Mouse (Mus musculus): Measurements from ENCODE around the gene Impdh2. TPM values are rescaled to one million over a fixed set of nuclear protein-coding genes. Genes with fewer than 3 reads are reported as not detected.

Gene Impdh2
- polyA plus RNA-seq, 1 experiment: 70.6 TPM

GRCm38 (mm10) chr9:108578545-108579343 lies 18.7 kb downstream of the Impdh2 start, which contains the start of gene Wdr6:
Wdr6 (minus strand) TSS chr9:108578739.
- H3K4me3 ChIP-seq (replicated peaks; ENCODE audit: insufficient read depth, low read depth, low read length): peak within 1 kb of the TSS; percentile 72
- DNase-seq: peak; percentile 85 to 93
- H3K27ac ChIP-seq (ENCODE audit: insufficient read depth, low read length): 0 out of 2 replicates have a peak within 1 kb of the TSS, but pooled peaks have one; percentile 16
- H3K27me3 ChIP-seq (ENCODE audit: control insufficient read depth, insufficient read depth, low read length): no peaks in the 10 kb centered on the region
- TF ChIP-seq CTCF (IDR thresholded peaks at IDR 0.05; ENCODE audit: borderline replicate concordance, insufficient read depth, low read depth, low read length) (no peak), POLR2A (IDR thresholded peaks at IDR 0.05; ENCODE audit: borderline replicate concordance, insufficient read depth, low read length) (peak; percentile 66; the same call in 1 of the 2 replicates)
- peaks cover 7% of the 10 kb centered on the region for H3K4me1 ChIP-seq (ENCODE audit: control insufficient read depth, insufficient read depth, low read length)
- WGBS: 3% methylated on average over 51 of the region's 51 CpGs

- Histone ChIP-seq H3K27ac (ENCODE audit: insufficient read depth, low read length) (no peak overlapping the region), H3K4me1 (ENCODE audit: control insufficient read depth, insufficient read depth, low read length) (peaks cover 7% of the 10 kb centered on the region), H3K4me3 (replicated peaks; ENCODE audit: insufficient read depth, low read depth, low read length) (peak overlapping the region; percentile 72), H3K27me3 (ENCODE audit: control insufficient read depth, insufficient read depth, low read length) (no peaks in the 10 kb centered on the region)
- WGBS: 61% methylated on average over 5 of the region's 5 CpGs
- DNase-seq: no peak
- TF ChIP-seq POLR2A (IDR thresholded peaks at IDR 0.05; ENCODE audit: borderline replicate concordance, insufficient read depth, low read length) (no peak), CTCF (IDR thresholded peaks at IDR 0.05; ENCODE audit: borderline replicate concordance, insufficient read depth, low read depth, low read length) (no peak)
Measured at GRCm38 (mm10) chr9:108579344-108579690, 19.2 kb downstream of the Impdh2 start.

DNA sequence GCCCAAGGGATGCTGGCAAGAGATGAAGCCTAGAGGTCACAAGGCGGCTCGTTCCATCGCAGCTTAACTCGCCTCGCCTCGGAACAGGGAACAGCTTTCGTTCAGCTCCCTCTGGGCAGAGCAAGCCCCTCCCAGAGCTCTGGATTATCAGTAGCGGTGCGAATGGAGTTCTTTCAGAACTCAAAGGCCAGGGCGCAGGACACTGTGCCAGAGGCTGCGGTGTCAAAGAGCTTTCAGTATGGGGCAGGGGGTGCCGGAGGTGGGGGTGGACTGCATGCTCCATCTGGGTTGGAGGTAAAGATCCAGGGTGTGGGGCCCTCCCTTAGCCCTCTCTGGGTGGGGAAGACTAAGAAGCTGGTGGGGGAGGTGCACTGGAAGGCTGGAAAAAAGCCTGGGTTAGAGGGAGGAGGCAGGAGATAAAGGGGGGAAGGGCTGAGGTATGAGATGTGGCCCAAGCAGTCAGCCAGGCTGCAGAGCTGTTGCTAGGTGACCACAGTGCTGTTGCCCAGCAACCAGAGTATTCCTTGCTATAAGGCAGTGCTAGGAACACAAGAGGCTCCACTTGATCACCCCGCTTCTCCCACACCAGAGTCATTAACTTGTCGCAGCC lies 27.6 kb downstream of the Impdh2 start:
- no peaks in the 10 kb centered on the region for H3K27me3 ChIP-seq (ENCODE audit: control insufficient read depth, insufficient read depth, low read length)
- H3K4me3 ChIP-seq (replicated peaks; ENCODE audit: insufficient read depth, low read depth, low read length): peak overlapping the region; percentile 17
- peak; percentile 56 to 72 for DNase-seq
- 6% methylated on average over 14 of the region's 14 CpGs for WGBS
- TF ChIP-seq CTCF (IDR thresholded peaks at IDR 0.05; ENCODE audit: borderline replicate concordance, insufficient read depth, low read depth, low read length): no peak
- no peak for TF ChIP-seq POLR2A (IDR thresholded peaks at IDR 0.05; ENCODE audit: borderline replicate concordance, insufficient read depth, low read length)
- H3K4me1 ChIP-seq (ENCODE audit: control insufficient read depth, insufficient read depth, low read length): peaks cover 19% of the 10 kb centered on the region
- peak overlapping the region; percentile 20 for H3K27ac ChIP-seq (ENCODE audit: insufficient read depth, low read length)

GRCm38 (mm10) chr9:108589229-108589628 lies 29.1 kb downstream of the Impdh2 start:
- no peaks in the 10 kb centered on the region for H3K27me3 ChIP-seq (ENCODE audit: control insufficient read depth, insufficient read depth, low read length)
- no peak for DNase-seq
- peaks cover 19% of the 10 kb centered on the region for H3K4me1 ChIP-seq (ENCODE audit: control insufficient read depth, insufficient read depth, low read length)
- no peak overlapping the region for H3K4me3 ChIP-seq (replicated peaks; ENCODE audit: insufficient read depth, low read depth, low read length)
- H3K27ac ChIP-seq (ENCODE audit: insufficient read depth, low read length): no peak overlapping the region
- no peak for TF ChIP-seq POLR2A (IDR thresholded peaks at IDR 0.05; ENCODE audit: borderline replicate concordance, insufficient read depth, low read length)
- WGBS: 77% methylated on average over 5 of the region's 5 CpGs

- TF ChIP-seq CTCF (IDR thresholded peaks at IDR 0.05; ENCODE audit: borderline replicate concordance, insufficient read depth, low read depth, low read length): no peak
- no peak for TF ChIP-seq POLR2A (IDR thresholded peaks at IDR 0.05; ENCODE audit: borderline replicate concordance, insufficient read depth, low read length)
- no peaks in the 10 kb centered on the region for H3K27me3 ChIP-seq (ENCODE audit: control insufficient read depth, insufficient read depth, low read length)
- H3K27ac ChIP-seq (ENCODE audit: insufficient read depth, low read length): no peak overlapping the region
- H3K4me3 ChIP-seq (replicated peaks; ENCODE audit: insufficient read depth, low read depth, low read length): no peak overlapping the region
- peak in 1 of 2 experiments; percentile 61 for DNase-seq
- WGBS: 20% methylated on average over 4 of the region's 4 CpGs
- peaks cover 24% of the 10 kb centered on the region for H3K4me1 ChIP-seq (ENCODE audit: control insufficient read depth, insufficient read depth, low read length)
Measured at GRCm38 (mm10) chr9:108591462-108591861, 31.4 kb downstream of the Impdh2 start.

- no peak overlapping the region for H3K27ac ChIP-seq (ENCODE audit: insufficient read depth, low read length)
- no peak for TF ChIP-seq POLR2A (IDR thresholded peaks at IDR 0.05; ENCODE audit: borderline replicate concordance, insufficient read depth, low read length)
- TF ChIP-seq CTCF (IDR thresholded peaks at IDR 0.05; ENCODE audit: borderline replicate concordance, insufficient read depth, low read depth, low read length): no peak
- DNase-seq: no peak
- no peaks in the 10 kb centered on the region for H3K27me3 ChIP-seq (ENCODE audit: control insufficient read depth, insufficient read depth, low read length)
- no peak overlapping the region for H3K4me3 ChIP-seq (replicated peaks; ENCODE audit: insufficient read depth, low read depth, low read length)
- 82% methylated on average over 3 of the region's 3 CpGs for WGBS
- peaks cover 6% of the 10 kb centered on the region for H3K4me1 ChIP-seq (ENCODE audit: control insufficient read depth, insufficient read depth, low read length)
Measured at GRCm38 (mm10) chr9:108594354-108594753, 34.3 kb downstream of the Impdh2 start.

GRCm38 (mm10) chr9:108596998-108597764 lies 37.1 kb downstream of the Impdh2 start, which contains the start of gene P4htm:
P4htm (minus strand) TSS chr9:108597667.
- peak within 1 kb of the TSS; percentile 91 for H3K4me3 ChIP-seq (replicated peaks; ENCODE audit: insufficient read depth, low read depth, low read length)
- H3K27ac ChIP-seq (ENCODE audit: insufficient read depth, low read length): peak within 1 kb of the TSS; percentile 76
- H3K27me3 ChIP-seq (ENCODE audit: control insufficient read depth, insufficient read depth, low read length): no peaks in the 10 kb centered on the region
- WGBS: under 1% methylated on average over 69 of the region's 69 CpGs
- peak; percentile 82 to 85 for DNase-seq
- TF ChIP-seq POLR2A (IDR thresholded peaks at IDR 0.05; ENCODE audit: borderline replicate concordance, insufficient read depth, low read length) (peak; percentile 80), CTCF (IDR thresholded peaks at IDR 0.05; ENCODE audit: borderline replicate concordance, insufficient read depth, low read depth, low read length) (no peak)
- peaks cover 6% of the 10 kb centered on the region; the same call in 1 of the 2 replicates for H3K4me1 ChIP-seq (ENCODE audit: control insufficient read depth, insufficient read depth, low read length)
